Mouse (Mus musculus) neural tube, embryonic 13.5 days (tissue): ENCODE measurements around the gene Tfrc. TPM values are rescaled to one million over a fixed set of nuclear protein-coding genes. Genes with fewer than 3 reads are reported as not detected.

Source experiments
- ATAC-seq: fragments of 200-750 bp; cut with Nextera tagmentation; 2 replicates; pipeline ENCODE4 v1.8.0; 2017; ENCODE audit warnings: low read depth, mild to moderate bottlenecking, moderate TSS enrichment, moderate library complexity
- H3K27ac ChIP-seq: fragments of 300-500 bp; sonication (generic); replicated peaks from 2 replicates; pipeline ENCODE4 v1.5.1; 2015; ENCODE audit warnings: moderate library complexity, mild to moderate bottlenecking, inconsistent platforms
- H3K27me3 ChIP-seq: fragments of 300-500 bp; sonication (generic); 2 replicates; pipeline ENCODE4 v1.6.1; 2015; ENCODE audit warnings: mild to moderate bottlenecking, inconsistent platforms
- H3K36me3 ChIP-seq: fragments of 300-500 bp; sonication (generic); 2 replicates; pipeline ENCODE4 v1.6.1; 2015; ENCODE audit warnings: mild to moderate bottlenecking, inconsistent platforms
- H3K4me1 ChIP-seq: fragments of 300-500 bp; sonication (generic); replicated peaks from 2 replicates; pipeline ENCODE4 v1.6.1; 2015; ENCODE audit warnings: inconsistent platforms
- H3K4me2 ChIP-seq: fragments of 300-500 bp; sonication (generic); 2 replicates; pipeline ENCODE4 v1.6.1; 2015; ENCODE audit warnings: inconsistent platforms, mild to moderate bottlenecking, moderate library complexity
- H3K4me3 ChIP-seq: fragments of 300-500 bp; sonication (generic); 2 replicates; pipeline ENCODE4 v1.5.1; 2015; ENCODE audit warnings: mild to moderate bottlenecking, inconsistent platforms
- H3K9ac ChIP-seq: fragments of 300-500 bp; sonication (generic); 2 replicates; pipeline ENCODE4 v1.6.1; 2015; ENCODE audit warnings: moderate library complexity, mild to moderate bottlenecking, inconsistent platforms
- H3K9me3 ChIP-seq: fragments of 300-500 bp; sonication (generic); 2 replicates; pipeline ENCODE4 v1.6.1; 2016; ENCODE audit warnings: inconsistent platforms
- WGBS: fragments of 180-500 bp; shearing (Covaris S2); methylation state at CpG from one replicate; pipeline ENCODE4 v1.1.7; 2015; 5-methylcytosine and 5-hydroxymethylcytosine counted together
- polyA plus RNA-seq: library from polyadenylated mRNA; unstranded; fragments of >200 nt; fragmentation: Nextera tagmentation; extraction: Ambion mirVana; gene quantifications from 2 replicates; pipeline ENCODE4 v1.2.1, GENCODE M21; 2015

Tfrc gene
- polyA plus RNA-seq, 1 experiment from 2014 or later, result 36.0 TPM

- 92% methylated on average over 4 of the region's 4 CpGs for WGBS
- ATAC-seq, result no peak
- no peaks in the 10 kb centered on the region for H3K27me3 ChIP-seq
These were observed 46.8 kb downstream of the Tfrc start for GRCm38 (mm10) chr16:32655534-32655933.

GRCm38 (mm10) chr16:32656321-32656720 lies 47.6 kb downstream of the Tfrc start:
- Histone ChIP-seq H3K9ac (no peak overlapping the region), H3K27me3 (no peaks in the 10 kb centered on the region), H3K4me3 (no peak overlapping the region), H3K27ac (no peak overlapping the region), H3K36me3 (no peaks in the 10 kb centered on the region), H3K4me1 (peaks cover 59% of the 10 kb centered on the region), H3K4me2 (no peak overlapping the region), H3K9me3 (no peaks in the 10 kb centered on the region)
- WGBS, result 83% methylated on average over 8 of the region's 8 CpGs
- no peak for ATAC-seq

More at GRCm38 (mm10) chr16:32655534-32655933, 46.8 kb downstream of the Tfrc start:
- H3K4me1 ChIP-seq, result peaks cover 52% of the 10 kb centered on the region
- H3K4me3 ChIP-seq, result no peak overlapping the region
- H3K36me3 ChIP-seq, result no peaks in the 10 kb centered on the region
- no peak overlapping the region for H3K9ac ChIP-seq
- no peaks in the 10 kb centered on the region for H3K9me3 ChIP-seq
- H3K4me2 ChIP-seq, result no peak overlapping the region
- H3K27ac ChIP-seq, result no peak overlapping the region

- Histone ChIP-seq H3K27ac (no peak overlapping the region), H3K9ac (no peak overlapping the region), H3K9me3 (no peaks in the 10 kb centered on the region), H3K36me3 (no peaks in the 10 kb centered on the region), H3K4me2 (no peak overlapping the region), H3K4me1 (peaks cover 64% of the 10 kb centered on the region), H3K27me3 (no peaks in the 10 kb centered on the region), H3K4me3 (no peak overlapping the region)
- WGBS, result 73% methylated on average over 8 of the region's 8 CpGs
- ATAC-seq, result no peak
These were observed 48.1 kb downstream of the Tfrc start for GRCm38 (mm10) chr16:32656794-32657193.

GRCm38 (mm10) chr16:32657498-32658250 lies 49.0 kb downstream of the Tfrc start:
- no peaks in the 10 kb centered on the region for H3K27me3 ChIP-seq
- peak overlapping the region; percentile 89; the same call in 1 of the 2 replicates for H3K27ac ChIP-seq
- H3K4me3 ChIP-seq, result no peak overlapping the region
- H3K9me3 ChIP-seq, result no peaks in the 10 kb centered on the region
- no peaks in the 10 kb centered on the region for H3K36me3 ChIP-seq
- H3K4me2 ChIP-seq, result peak overlapping the region; percentile 70; the same call in 1 of the 2 replicates
- H3K4me1 ChIP-seq, result peaks cover 73% of the 10 kb centered on the region
- ATAC-seq, result no peak
- WGBS, result 89% methylated on average over 16 of the region's 16 CpGs
- no peak overlapping the region for H3K9ac ChIP-seq

GRCm38 (mm10) chr16:32658743-32659171 lies 50.0 kb downstream of the Tfrc start:
- Histone ChIP-seq H3K9me3 (no peaks in the 10 kb centered on the region), H3K4me3 (peak overlapping the region; percentile 46), H3K4me1 (peaks cover 81% of the 10 kb centered on the region), H3K4me2 (peak overlapping the region; percentile 70), H3K27ac (peak overlapping the region; percentile 89), H3K27me3 (no peaks in the 10 kb centered on the region), H3K9ac (peak overlapping the region; percentile 77), H3K36me3 (no peaks in the 10 kb centered on the region)
- peak; percentile 5 for ATAC-seq
- WGBS, result under 1% methylated on average over 17 of the region's 21 CpGs

GRCm38 (mm10) chr16:32659385-32659784 lies 50.7 kb downstream of the Tfrc start:
- peaks cover 4% of the 10 kb centered on the region; the same call in 1 of the 2 replicates for H3K36me3 ChIP-seq
- H3K4me3 ChIP-seq, result peak overlapping the region; percentile 46
- H3K4me1 ChIP-seq, result peaks cover 84% of the 10 kb centered on the region
- H3K27me3 ChIP-seq, result no peaks in the 10 kb centered on the region
- peak overlapping the region; percentile 89 for H3K27ac ChIP-seq
- peak; percentile 1; the same call in 1 of the 2 replicates for ATAC-seq
- H3K9ac ChIP-seq, result peak overlapping the region; percentile 77
- 5% methylated on average over 8 of the region's 8 CpGs for WGBS
- peak overlapping the region; percentile 70 for H3K4me2 ChIP-seq
- no peaks in the 10 kb centered on the region for H3K9me3 ChIP-seq

GRCm38 (mm10) chr16:32660095-32660494 lies 51.4 kb downstream of the Tfrc start:
- peaks cover 90% of the 10 kb centered on the region for H3K4me1 ChIP-seq
- peak overlapping the region; percentile 61 for H3K9ac ChIP-seq
- 53% methylated on average over 1 of the region's 1 CpGs for WGBS
- H3K27me3 ChIP-seq, result no peaks in the 10 kb centered on the region
- no peak overlapping the region for H3K4me3 ChIP-seq
- H3K36me3 ChIP-seq, result peaks cover 6% of the 10 kb centered on the region; the same call in 1 of the 2 replicates
- H3K27ac ChIP-seq, result peak overlapping the region; percentile 89
- ATAC-seq, result peak; percentile 2; the same call in 1 of the 2 replicates
- peak overlapping the region; percentile 70 for H3K4me2 ChIP-seq
- H3K9me3 ChIP-seq, result no peaks in the 10 kb centered on the region

- H3K9me3 ChIP-seq, result no peaks in the 10 kb centered on the region
- H3K36me3 ChIP-seq, result peaks cover 12% of the 10 kb centered on the region; the same call in 1 of the 2 replicates
- peaks cover 96% of the 10 kb centered on the region for H3K4me1 ChIP-seq
- peak overlapping the region; percentile 70 for H3K4me2 ChIP-seq
- H3K27ac ChIP-seq, result peak overlapping the region; percentile 89
- H3K4me3 ChIP-seq, result peak overlapping the region; percentile 22
- 13% methylated on average over 10 of the region's 10 CpGs for WGBS
- peak overlapping the region; percentile 61 for H3K9ac ChIP-seq
- H3K27me3 ChIP-seq, result no peaks in the 10 kb centered on the region
- ATAC-seq, result peak; percentile 76
These were observed 52.0 kb downstream of the Tfrc start for GRCm38 (mm10) chr16:32660557-32661321.

- Histone ChIP-seq H3K4me1 (peaks cover 98% of the 10 kb centered on the region), H3K9ac (peak overlapping the region; percentile 61), H3K27me3 (no peaks in the 10 kb centered on the region), H3K4me2 (peak overlapping the region; percentile 70), H3K27ac (peak overlapping the region; percentile 89), H3K36me3 (peaks cover 13% of the 10 kb centered on the region; the same call in 1 of the 2 replicates), H3K4me3 (peak overlapping the region; percentile 22), H3K9me3 (no peaks in the 10 kb centered on the region)
- peak; percentile 23 for ATAC-seq
- WGBS, result 50% methylated on average over 10 of the region's 10 CpGs
These were observed 52.8 kb downstream of the Tfrc start for GRCm38 (mm10) chr16:32661493-32661921.

GRCm38 (mm10) chr16:32662372-32662771 lies 53.7 kb downstream of the Tfrc start:
- Histone ChIP-seq H3K27ac (peak overlapping the region; percentile 89), H3K4me2 (peak overlapping the region; percentile 70), H3K4me1 (peaks cover 98% of the 10 kb centered on the region), H3K27me3 (no peaks in the 10 kb centered on the region), H3K36me3 (peaks cover 13% of the 10 kb centered on the region; the same call in 1 of the 2 replicates), H3K9ac (peak overlapping the region; percentile 61), H3K4me3 (peak overlapping the region; percentile 22), H3K9me3 (no peaks in the 10 kb centered on the region)
- 89% methylated on average over 7 of the region's 7 CpGs for WGBS
- no peak for ATAC-seq

GRCm38 (mm10) chr16:32663231-32663858 lies 54.6 kb downstream of the Tfrc start:
- no peak for ATAC-seq
- H3K4me2 ChIP-seq, result peak overlapping the region; percentile 70
- WGBS, result 59% methylated on average over 9 of the region's 9 CpGs

More at GRCm38 (mm10) chr16:32663231-32663858, 54.6 kb downstream of the Tfrc start:
- peaks cover 97% of the 10 kb centered on the region for H3K4me1 ChIP-seq
- H3K4me3 ChIP-seq, result 0 out of 2 replicates have a peak overlapping the region, but pooled peaks have one; percentile 2
- peak overlapping the region; percentile 80 for H3K27ac ChIP-seq
- peak overlapping the region; percentile 32; the same call in 1 of the 2 replicates for H3K9ac ChIP-seq
- peaks cover 17% of the 10 kb centered on the region for H3K36me3 ChIP-seq
- no peaks in the 10 kb centered on the region for H3K27me3 ChIP-seq
- H3K9me3 ChIP-seq, result no peaks in the 10 kb centered on the region
